Mouse (Mus musculus): Measurements from ENCODE around the gene Fam126b. TPM values are rescaled to one million over a fixed set of nuclear protein-coding genes. Genes with fewer than 3 reads are reported as not detected.
A peak's percentile ranks its signal among the peaks of the same experiment; 100 is the strongest.
"Not testable (repeated sequence)": the region's sequence is repeated elsewhere in the genome, so short reads cannot be mapped to it uniquely, and the experiment has no call there.

The Fam126b gene
- polyA plus RNA-seq, 1 experiment from 2014 or later = 4.6 TPM

GRCm38 (mm10) chr1:58610611-58611010 lies 24.5 kb upstream of the Fam126b start:
- H3K36me3 ChIP-seq = no peaks in the 10 kb centered on the region
- no peak overlapping the region for H3K9ac ChIP-seq
- no peak overlapping the region for H3K4me3 ChIP-seq
- H3K9me3 ChIP-seq (replicated peaks) = no peaks in the 10 kb centered on the region
- 36% methylated on average over 1 of the region's 1 CpGs for WGBS
- no peak overlapping the region for H3K4me2 ChIP-seq
- H3K4me1 ChIP-seq (replicated peaks) = no peaks in the 10 kb centered on the region
- no peaks in the 10 kb centered on the region for H3K27me3 ChIP-seq
- H3K27ac ChIP-seq = no peak overlapping the region
- no peak for ATAC-seq (replicated peaks; ENCODE audit: insufficient number of reproducible peaks, insufficient read depth, low FRiP score, low read depth)

- ATAC-seq (replicated peaks; ENCODE audit: insufficient number of reproducible peaks, insufficient read depth, low FRiP score, low read depth) = no peak
- Histone ChIP-seq H3K36me3 (no peaks in the 10 kb centered on the region), H3K9me3 (replicated peaks) (no peaks in the 10 kb centered on the region), H3K9ac (no peak overlapping the region), H3K4me3 (no peak overlapping the region), H3K4me1 (replicated peaks) (no peaks in the 10 kb centered on the region), H3K4me2 (no peak overlapping the region), H3K27me3 (no peaks in the 10 kb centered on the region), H3K27ac (no peak overlapping the region)
- 71% methylated on average over 1 of the region's 1 CpGs for WGBS
These were observed 24.0 kb upstream of the Fam126b start for GRCm38 (mm10) chr1:58610166-58610565.

DNA sequence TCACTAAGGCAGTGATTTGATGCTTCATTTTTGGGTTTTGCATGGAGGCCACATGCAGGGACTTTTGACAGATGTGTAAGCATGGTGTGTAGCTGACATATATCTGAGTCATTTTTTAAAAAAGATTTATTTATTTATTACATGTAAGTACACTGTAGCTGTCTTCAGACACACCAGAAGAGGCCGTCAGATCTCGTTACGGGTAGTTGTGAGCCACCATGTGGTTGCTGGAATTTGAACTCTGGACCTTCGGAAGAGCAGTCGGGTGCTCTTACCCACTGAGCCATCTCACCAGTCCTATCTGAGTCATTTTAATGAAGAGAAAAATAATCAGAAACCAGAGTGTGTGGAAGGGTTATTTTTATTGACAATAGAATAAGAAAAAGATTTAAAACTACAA lies 23.5 kb upstream of the Fam126b start:
- 77% methylated on average over 5 of the region's 5 CpGs for WGBS
- ATAC-seq (replicated peaks; ENCODE audit: insufficient number of reproducible peaks, insufficient read depth, low FRiP score, low read depth) = not testable (repeated sequence)

GRCm38 (mm10) chr1:58603738-58604137 lies 17.6 kb upstream of the Fam126b start:
- Histone ChIP-seq H3K9me3 (replicated peaks) (no peaks in the 10 kb centered on the region), H3K27ac (no peak overlapping the region), H3K4me2 (no peak overlapping the region), H3K4me3 (no peak overlapping the region), H3K36me3 (no peaks in the 10 kb centered on the region), H3K4me1 (replicated peaks) (no peaks in the 10 kb centered on the region), H3K9ac (no peak overlapping the region), H3K27me3 (no peaks in the 10 kb centered on the region)
- ATAC-seq (replicated peaks; ENCODE audit: insufficient number of reproducible peaks, insufficient read depth, low FRiP score, low read depth) = no peak
- WGBS = 37% methylated on average over 4 of the region's 4 CpGs

More for the DNA sequence above, 23.5 kb upstream of the Fam126b start:
- H3K27me3 ChIP-seq; H3K27ac ChIP-seq; H3K36me3 ChIP-seq; H3K4me1 ChIP-seq (replicated peaks); H3K4me2 ChIP-seq; H3K9ac ChIP-seq; H3K9me3 ChIP-seq (replicated peaks); H3K4me3 ChIP-seq: not testable (repeated sequence)

DNA sequence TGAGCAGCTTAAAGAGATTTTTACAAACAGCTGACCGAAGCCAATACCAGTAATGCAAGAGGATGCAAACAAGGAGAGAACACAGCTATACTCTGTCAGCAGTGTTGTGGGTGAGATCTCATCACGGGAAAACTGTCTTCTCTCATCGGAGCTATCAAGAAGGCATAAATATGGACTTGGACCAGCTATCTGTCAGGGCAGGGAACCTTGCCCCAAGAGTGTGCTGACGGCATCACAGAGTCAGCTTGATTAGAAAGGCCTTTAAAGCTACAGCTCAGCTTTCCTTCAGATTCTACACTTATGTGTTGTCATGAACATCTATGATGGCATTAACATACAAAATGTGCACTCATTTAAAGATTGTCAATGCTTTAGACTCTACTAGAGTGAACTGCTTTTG lies 16.6 kb upstream of the Fam126b start:
- Histone ChIP-seq H3K27me3 (no peaks in the 10 kb centered on the region), H3K4me3 (no peak overlapping the region), H3K4me2 (no peak overlapping the region), H3K9ac (no peak overlapping the region), H3K4me1 (replicated peaks) (no peaks in the 10 kb centered on the region), H3K9me3 (replicated peaks) (no peaks in the 10 kb centered on the region), H3K36me3 (no peaks in the 10 kb centered on the region), H3K27ac (no peak overlapping the region)
- 55% methylated on average over 4 of the region's 4 CpGs for WGBS
- ATAC-seq (replicated peaks; ENCODE audit: insufficient number of reproducible peaks, insufficient read depth, low FRiP score, low read depth) = no peak

GRCm38 (mm10) chr1:58587491-58587890 lies 1.4 kb upstream of the Fam126b start:
- no peak for ATAC-seq (replicated peaks; ENCODE audit: insufficient number of reproducible peaks, insufficient read depth, low FRiP score, low read depth)

DNA sequence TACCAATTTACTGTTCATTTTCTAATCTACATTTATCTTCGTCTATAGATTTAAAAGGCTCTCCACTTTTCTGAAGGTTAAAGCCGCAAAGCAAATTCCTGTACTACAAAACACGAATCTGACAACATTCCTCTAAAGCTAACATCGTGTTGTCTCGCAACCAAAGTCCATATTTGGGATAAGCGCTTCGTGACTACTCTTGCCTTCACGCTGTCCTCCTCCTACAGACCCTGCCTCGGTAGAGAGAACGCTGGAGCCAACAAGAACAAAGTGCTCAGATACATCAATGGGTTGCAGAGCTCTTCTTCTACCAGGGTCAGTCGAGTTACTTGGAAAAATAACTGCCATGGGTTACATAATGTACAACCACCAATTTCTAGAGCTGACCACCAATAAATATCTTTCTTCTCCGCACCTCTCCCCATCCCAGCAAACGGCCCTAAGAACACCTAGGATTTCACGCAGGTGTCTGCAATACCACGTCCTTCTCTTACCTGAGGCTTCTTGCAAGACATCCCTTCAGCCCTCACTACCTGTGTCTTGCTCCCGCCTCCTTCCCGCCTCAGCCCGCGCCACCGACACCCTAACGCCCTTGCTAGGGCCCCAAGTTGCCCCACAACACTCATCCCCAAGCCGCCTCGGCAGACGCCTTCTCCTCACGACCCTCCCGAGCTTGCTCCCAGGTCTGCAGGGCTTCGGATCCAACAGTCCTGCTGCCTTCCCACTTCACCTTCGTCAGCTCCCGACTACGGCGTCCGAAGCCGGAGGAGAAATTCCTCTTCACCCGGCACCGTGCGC lies 551 bp downstream of the Fam126b start:
- Histone ChIP-seq H3K9me3 (replicated peaks) (no peaks in the 10 kb centered on the region), H3K27ac (peak overlapping the region; percentile 31), H3K4me3 (peak overlapping the region; percentile 92), H3K4me1 (replicated peaks) (peaks cover 10% of the 10 kb centered on the region), H3K9ac (peak overlapping the region; percentile 87), H3K27me3 (no peaks in the 10 kb centered on the region), H3K36me3 (no peaks in the 10 kb centered on the region), H3K4me2 (peak overlapping the region; percentile 79)
- ATAC-seq (replicated peaks; ENCODE audit: insufficient number of reproducible peaks, insufficient read depth, low FRiP score, low read depth) = peak; percentile 23; the same call in 1 of the 2 replicates
- WGBS = 4% methylated on average over 36 of the region's 36 CpGs

More at GRCm38 (mm10) chr1:58587491-58587890, 1.4 kb upstream of the Fam126b start:
- H3K9ac ChIP-seq = no peak overlapping the region
- peaks cover 10% of the 10 kb centered on the region for H3K4me1 ChIP-seq (replicated peaks)
- H3K27ac ChIP-seq = no peak overlapping the region
- H3K9me3 ChIP-seq (replicated peaks) = no peaks in the 10 kb centered on the region
- H3K4me2 ChIP-seq = peak overlapping the region; percentile 75
- peaks cover 13% of the 10 kb centered on the region; the same call in 1 of the 2 replicates for H3K36me3 ChIP-seq
- no peaks in the 10 kb centered on the region for H3K27me3 ChIP-seq
- WGBS = 78% methylated on average over 1 of the region's 1 CpGs
- peak overlapping the region; percentile 92 for H3K4me3 ChIP-seq

- H3K9me3 ChIP-seq (replicated peaks) = no peaks in the 10 kb centered on the region
- peaks cover 10% of the 10 kb centered on the region for H3K4me1 ChIP-seq (replicated peaks)
- H3K4me2 ChIP-seq = no peak overlapping the region
- no peaks in the 10 kb centered on the region for H3K36me3 ChIP-seq
- H3K9ac ChIP-seq = no peak overlapping the region
- WGBS = 66% methylated on average over 1 of the region's 1 CpGs
- H3K27ac ChIP-seq = no peak overlapping the region
- H3K4me3 ChIP-seq = no peak overlapping the region
- ATAC-seq (replicated peaks; ENCODE audit: insufficient number of reproducible peaks, insufficient read depth, low FRiP score, low read depth) = no peak
- no peaks in the 10 kb centered on the region for H3K27me3 ChIP-seq
These were observed 1.9 kb downstream of the Fam126b start for GRCm38 (mm10) chr1:58584271-58584670.

GRCm38 (mm10) chr1:58582611-58583010 lies 3.5 kb downstream of the Fam126b start:
- no peaks in the 10 kb centered on the region for H3K27me3 ChIP-seq
- no peak for ATAC-seq (replicated peaks; ENCODE audit: insufficient number of reproducible peaks, insufficient read depth, low FRiP score, low read depth)
- H3K36me3 ChIP-seq = no peaks in the 10 kb centered on the region
- no peaks in the 10 kb centered on the region for H3K9me3 ChIP-seq (replicated peaks)
- H3K9ac ChIP-seq = no peak overlapping the region
- no peak overlapping the region for H3K4me2 ChIP-seq
- H3K27ac ChIP-seq = no peak overlapping the region
- 50% methylated on average over 1 of the region's 1 CpGs for WGBS
- H3K4me3 ChIP-seq = no peak overlapping the region
- peaks cover 10% of the 10 kb centered on the region for H3K4me1 ChIP-seq (replicated peaks)

- ATAC-seq (replicated peaks; ENCODE audit: insufficient number of reproducible peaks, insufficient read depth, low FRiP score, low read depth) = no peak
- 78% methylated on average over 2 of the region's 2 CpGs for WGBS
- H3K4me2 ChIP-seq = no peak overlapping the region
These were observed 6.9 kb downstream of the Fam126b start for GRCm38 (mm10) chr1:58579179-58579578.

GRCm38 (mm10) chr1:58570437-58570836 lies 15.7 kb downstream of the Fam126b start:
- no peaks in the 10 kb centered on the region for H3K27me3 ChIP-seq
- ATAC-seq (replicated peaks; ENCODE audit: insufficient number of reproducible peaks, insufficient read depth, low FRiP score, low read depth) = no peak
- H3K27ac ChIP-seq = no peak overlapping the region
- WGBS = 51% methylated on average over 4 of the region's 4 CpGs
- no peaks in the 10 kb centered on the region for H3K4me1 ChIP-seq (replicated peaks)
- H3K9ac ChIP-seq = no peak overlapping the region
- H3K4me3 ChIP-seq = no peak overlapping the region
- H3K36me3 ChIP-seq = no peaks in the 10 kb centered on the region
- no peak overlapping the region for H3K4me2 ChIP-seq
- H3K9me3 ChIP-seq (replicated peaks) = no peaks in the 10 kb centered on the region

More at GRCm38 (mm10) chr1:58579179-58579578, 6.9 kb downstream of the Fam126b start:
- H3K9ac ChIP-seq = no peak overlapping the region
- H3K4me1 ChIP-seq (replicated peaks) = no peaks in the 10 kb centered on the region
- H3K27me3 ChIP-seq = no peaks in the 10 kb centered on the region
- H3K36me3 ChIP-seq = no peaks in the 10 kb centered on the region
- H3K4me3 ChIP-seq = no peak overlapping the region
- H3K9me3 ChIP-seq (replicated peaks) = no peaks in the 10 kb centered on the region
- H3K27ac ChIP-seq = no peak overlapping the region

Data from heart, embryonic 15.5 days (tissue).